Mouse (Mus musculus) neutrophil, adult 5-6 weeks (primary cell): ENCODE results near the gene Ephb1. TPM values are rescaled to one million over a fixed set of nuclear protein-coding genes. Genes with fewer than 3 reads are reported as not detected.

ENCODE experiments used
- ATAC-seq: fragments of 151-379, 151-347 bp; 2 replicates; pipeline ENCODE4 v1.8.0; 2017; ENCODE audit warnings: mild to moderate bottlenecking, moderate TSS enrichment; ENCODE audit not compliant: insufficient number of reproducible peaks, poor library complexity, low FRiP score, severe bottlenecking; ENCODE audit errors: extremely low read depth
- total RNA-seq: library from RNA; stranded (forward); fragments of 200-1000 nt; gene quantifications from 2 replicates; pipeline ENCODE4 v1.2.3, GENCODE M21; 2017

The Ephb1 gene
- total RNA-seq, 1 experiment from 2014 or later: not detected

- ATAC-seq: no peak
Measured at GRCm38 (mm10) chr9:102315436-102315835, 39.1 kb downstream of the Ephb1 start.

- no peak for ATAC-seq
Measured at GRCm38 (mm10) chr9:102314795-102315194, 39.7 kb downstream of the Ephb1 start.

- ATAC-seq: no peak
Measured at GRCm38 (mm10) chr9:102310431-102310830, 44.1 kb downstream of the Ephb1 start.

- no peak for ATAC-seq
Measured at GRCm38 (mm10) chr9:102309278-102309677, 45.2 kb downstream of the Ephb1 start.

- ATAC-seq: no peak
Measured at GRCm38 (mm10) chr9:102307656-102308055, 46.8 kb downstream of the Ephb1 start.

GRCm38 (mm10) chr9:102306645-102307415 is 47.7 kb downstream of the Ephb1 start:
- ATAC-seq: no peak

- ATAC-seq: no peak
Measured at GRCm38 (mm10) chr9:102305432-102306100, 48.9 kb downstream of the Ephb1 start.

GRCm38 (mm10) chr9:102304796-102305195 is 49.7 kb downstream of the Ephb1 start:
- no peak for ATAC-seq

GRCm38 (mm10) chr9:102303882-102304281 is 50.6 kb downstream of the Ephb1 start:
- ATAC-seq: no peak

- no peak for ATAC-seq
Measured at GRCm38 (mm10) chr9:102300985-102301384, 53.5 kb downstream of the Ephb1 start.

- ATAC-seq: no peak
Measured at GRCm38 (mm10) chr9:102298741-102299140, 55.8 kb downstream of the Ephb1 start.

GRCm38 (mm10) chr9:102297986-102298385 is 56.5 kb downstream of the Ephb1 start:
- ATAC-seq: no peak

GRCm38 (mm10) chr9:102297176-102297575 is 57.3 kb downstream of the Ephb1 start:
- no peak for ATAC-seq

- ATAC-seq: no peak
Measured at GRCm38 (mm10) chr9:102293605-102294004, 60.9 kb downstream of the Ephb1 start.

- ATAC-seq: no peak
Measured at GRCm38 (mm10) chr9:102291230-102291629, 63.3 kb downstream of the Ephb1 start.

- no peak for ATAC-seq
Measured at GRCm38 (mm10) chr9:102288356-102288755, 66.1 kb downstream of the Ephb1 start.

- ATAC-seq: no peak
Measured at GRCm38 (mm10) chr9:102275931-102276330, 78.6 kb downstream of the Ephb1 start.

GRCm38 (mm10) chr9:102274016-102274415 is 80.5 kb downstream of the Ephb1 start:
- no peak for ATAC-seq

GRCm38 (mm10) chr9:102273469-102273808 is 81.1 kb downstream of the Ephb1 start:
- ATAC-seq: no peak

GRCm38 (mm10) chr9:102272731-102273468 is 81.6 kb downstream of the Ephb1 start:
- ATAC-seq: no peak
